Mouse (Mus musculus) layer of hippocampus, adult 9-10 months (tissue): ENCODE results near the gene Epc2.
A peak's percentile ranks its signal among the peaks of the same experiment; 100 is the strongest.

Experiments used
- DNase-seq: peaks from one replicate; pipeline ENCODE4 v3.0.0; 2022; ENCODE audit warnings: low spot score

Gene Epc2

DNA sequence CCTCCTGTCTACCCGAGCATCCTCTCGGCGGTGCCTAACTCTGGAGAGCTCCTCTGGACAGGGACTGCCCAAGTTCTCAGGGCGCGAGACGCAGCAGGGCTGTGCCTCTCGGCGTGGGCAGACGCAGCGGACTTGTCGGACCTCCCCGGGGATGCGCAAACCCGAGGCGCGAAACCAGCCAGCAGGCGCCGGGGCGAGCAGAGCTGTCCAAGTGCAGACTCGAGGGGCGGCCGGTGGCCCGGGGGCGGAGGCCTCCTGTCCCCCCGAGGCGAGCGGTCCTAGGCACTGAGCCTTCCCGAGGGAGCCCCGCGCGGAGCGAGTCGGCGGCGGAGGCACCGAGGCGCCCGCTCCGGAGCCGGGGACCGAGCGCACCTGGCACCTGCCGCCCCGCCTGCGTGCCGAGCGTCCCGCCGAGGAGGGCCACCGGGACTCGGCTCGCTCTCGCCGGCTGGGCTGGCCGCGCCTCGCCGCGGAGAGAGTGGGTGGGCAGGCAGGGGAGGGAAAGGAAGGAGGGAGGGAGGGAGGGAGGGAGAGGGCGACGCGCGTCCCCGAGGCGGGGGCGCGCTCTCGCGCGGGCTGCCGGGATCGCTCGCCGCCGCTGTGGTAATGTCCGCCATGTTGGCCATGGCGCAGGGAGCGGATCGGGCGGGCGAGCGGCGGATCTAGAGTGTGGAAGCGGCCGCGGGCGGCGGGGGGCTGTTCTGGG is at the start of gene Epc2:
Epc2 (plus strand) TSS at position 556 of the 706 bp plus-strand sequence.
- DNase-seq = peak; percentile 60

- no peak for DNase-seq
Measured at GRCm38 (mm10) chr2:49405954-49406353, 45.3 kb upstream of the Epc2 start.

DNA sequence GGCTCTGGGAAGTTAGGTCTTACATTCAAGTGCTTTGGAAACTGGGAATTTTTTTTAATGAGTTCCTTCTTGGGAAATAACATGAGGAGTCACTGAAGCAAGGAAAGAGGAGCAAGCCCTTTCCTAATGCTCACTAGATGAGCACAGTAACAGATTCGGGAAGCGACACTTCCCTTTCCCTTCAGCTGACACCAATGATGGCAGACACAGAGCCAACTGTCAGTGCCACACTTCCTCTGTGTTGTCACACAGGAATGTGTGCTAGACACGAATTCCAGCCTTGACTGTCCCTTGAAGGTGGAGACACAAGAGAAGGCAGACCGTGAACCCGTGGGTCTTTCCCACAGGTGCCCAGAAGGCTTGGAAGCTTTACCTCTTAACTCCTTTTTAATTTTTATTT is 39.6 kb upstream of the Epc2 start:
- no peak for DNase-seq

DNA sequence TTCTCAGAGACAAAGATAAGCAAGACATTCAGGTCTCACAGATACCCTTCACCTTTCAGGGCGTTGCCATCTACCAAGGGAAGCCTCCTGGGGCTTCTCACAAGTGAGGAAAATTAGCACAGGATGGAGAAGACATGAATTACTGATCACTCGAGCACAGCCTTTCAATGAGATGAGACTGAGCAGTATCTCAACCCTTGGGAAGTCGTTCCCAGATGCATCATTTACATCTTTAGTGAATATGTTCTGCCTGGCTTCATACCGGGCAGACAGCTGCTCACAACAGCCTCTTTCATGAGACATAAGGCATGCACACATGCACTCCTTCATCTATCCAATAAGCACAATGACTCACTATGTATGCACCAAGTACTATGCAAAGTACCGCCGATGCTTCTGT is 38.7 kb upstream of the Epc2 start:
- DNase-seq = no peak

DNA sequence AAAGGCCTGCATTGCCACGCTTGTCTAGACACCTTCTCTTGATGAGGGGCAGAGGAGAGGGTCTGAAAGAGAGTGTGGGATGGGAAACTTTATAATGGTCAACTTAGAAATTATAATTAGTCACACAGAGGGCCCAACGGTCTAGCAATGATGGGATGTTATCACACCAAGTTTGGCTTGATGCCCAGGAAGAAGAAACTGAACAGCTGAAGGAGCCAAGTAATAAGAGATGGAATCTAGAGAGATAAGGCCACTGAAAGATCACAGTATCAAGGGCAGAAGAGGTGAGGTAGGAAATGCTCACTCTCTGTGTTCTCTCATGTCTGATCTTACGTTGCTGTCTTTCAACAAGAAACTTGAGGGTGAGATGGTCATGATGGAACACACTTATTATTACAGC is 35.4 kb upstream of the Epc2 start:
- DNase-seq = no peak

DNA sequence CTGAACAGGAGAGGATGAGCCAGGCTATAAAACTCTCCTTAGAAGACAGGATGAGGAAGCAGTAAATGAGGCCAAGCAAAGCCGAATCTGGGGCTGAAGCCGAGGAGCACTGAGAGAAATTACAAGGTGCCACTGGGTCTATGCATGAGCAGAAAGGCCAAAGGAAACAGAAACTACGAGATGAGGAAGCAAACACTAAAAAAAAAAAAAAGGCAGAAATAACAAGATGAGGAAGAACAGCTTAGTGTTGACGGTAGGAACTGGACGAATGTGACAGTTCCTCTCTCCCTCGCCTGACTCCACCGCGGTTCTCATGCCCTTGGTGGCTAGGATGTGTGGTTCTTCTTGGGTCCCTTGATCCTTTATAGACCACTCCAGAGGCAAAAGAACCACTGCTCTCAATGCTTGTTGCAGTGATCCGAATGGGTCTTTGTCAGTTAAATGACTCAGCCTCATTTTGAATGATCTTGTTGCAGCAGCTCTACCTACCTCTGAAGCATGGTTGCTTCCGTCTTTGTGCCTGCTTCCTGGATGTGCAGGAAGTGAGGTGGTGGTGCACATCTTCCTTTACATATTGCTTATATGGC is 34.2 kb upstream of the Epc2 start:
- DNase-seq = no peak

DNA sequence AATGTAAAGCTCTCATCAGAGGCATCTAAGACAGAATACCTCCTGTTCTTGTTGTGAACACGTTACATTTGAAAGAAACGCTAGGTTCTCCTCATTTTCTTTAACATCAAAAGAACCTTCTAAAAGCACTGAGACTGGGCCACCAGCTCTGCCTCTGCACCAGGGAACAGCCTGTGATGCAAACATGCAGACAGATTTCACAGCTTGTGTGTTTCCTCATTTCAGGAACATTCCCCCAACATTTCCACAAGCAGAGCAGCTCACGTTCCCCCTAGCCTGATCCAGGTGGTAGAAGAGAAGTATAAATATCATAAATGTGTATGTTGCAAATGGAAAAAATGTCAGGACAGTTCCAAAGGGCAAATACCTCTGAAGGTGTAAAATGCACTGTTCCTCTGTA is 30.9 kb upstream of the Epc2 start:
- DNase-seq = peak; percentile 29

DNA sequence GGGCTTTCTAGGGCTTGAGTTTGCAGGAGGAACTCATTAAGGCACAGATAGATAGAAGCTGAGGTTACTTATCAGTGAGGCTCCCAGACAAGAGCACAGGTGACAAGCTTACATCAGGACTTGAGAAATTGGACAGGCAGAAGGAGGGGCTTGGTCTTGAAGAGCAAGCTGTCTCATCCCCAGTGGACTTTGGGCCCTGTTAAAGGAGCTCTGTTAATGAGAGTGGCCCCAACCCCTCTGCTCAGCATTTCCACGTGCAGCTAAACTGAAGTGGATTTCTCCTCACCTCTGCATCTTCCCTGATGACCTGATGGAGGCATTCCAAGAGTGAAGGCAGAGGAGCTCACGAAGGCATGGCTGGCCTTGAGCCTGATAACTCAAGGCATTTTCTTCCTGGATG is 27.4 kb upstream of the Epc2 start:
- DNase-seq = no peak

DNA sequence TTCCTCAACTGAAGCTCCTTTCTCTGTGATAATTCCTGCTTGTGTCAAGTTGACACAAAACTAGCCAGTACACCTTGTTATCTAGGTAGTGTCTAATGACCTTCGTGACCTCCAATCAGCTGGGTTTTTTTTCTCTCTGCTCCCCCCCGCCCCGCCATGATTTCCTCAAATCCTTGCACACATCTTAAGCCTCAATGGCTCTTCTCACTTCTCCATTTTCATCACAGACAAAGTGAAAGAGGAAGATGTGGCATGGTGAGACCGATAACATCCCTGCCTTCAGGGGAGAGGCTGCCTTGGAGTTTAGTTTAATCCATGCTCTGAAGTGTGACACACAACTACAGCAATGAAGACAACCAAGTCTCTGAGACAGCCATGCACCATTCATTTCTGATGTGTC is 26.5 kb upstream of the Epc2 start:
- no peak for DNase-seq

GRCm38 (mm10) chr2:49426175-49426574 is 25.1 kb upstream of the Epc2 start:
- no peak for DNase-seq

DNA sequence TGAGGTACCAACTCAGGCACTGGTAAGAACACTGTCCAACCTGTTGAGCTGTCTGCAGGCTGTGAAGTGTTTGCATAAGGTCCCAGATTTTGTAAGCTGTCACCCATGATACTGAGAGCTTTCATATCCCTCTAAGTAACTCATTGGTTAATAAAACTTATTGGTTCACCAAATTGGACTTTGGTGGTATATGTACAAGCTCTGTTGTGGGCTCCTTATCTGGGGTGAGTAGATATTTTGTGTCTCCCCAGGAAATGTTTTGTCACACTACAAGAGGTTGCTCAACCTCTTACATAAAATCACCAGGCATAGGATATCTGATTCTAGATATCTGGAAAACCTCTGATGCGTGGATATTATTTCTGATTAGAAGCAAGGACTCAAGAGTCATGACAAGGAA is 20.3 kb upstream of the Epc2 start:
- no peak for DNase-seq

- no peak for DNase-seq
Measured at GRCm38 (mm10) chr2:49433211-49433610, 18.1 kb upstream of the Epc2 start.

DNA sequence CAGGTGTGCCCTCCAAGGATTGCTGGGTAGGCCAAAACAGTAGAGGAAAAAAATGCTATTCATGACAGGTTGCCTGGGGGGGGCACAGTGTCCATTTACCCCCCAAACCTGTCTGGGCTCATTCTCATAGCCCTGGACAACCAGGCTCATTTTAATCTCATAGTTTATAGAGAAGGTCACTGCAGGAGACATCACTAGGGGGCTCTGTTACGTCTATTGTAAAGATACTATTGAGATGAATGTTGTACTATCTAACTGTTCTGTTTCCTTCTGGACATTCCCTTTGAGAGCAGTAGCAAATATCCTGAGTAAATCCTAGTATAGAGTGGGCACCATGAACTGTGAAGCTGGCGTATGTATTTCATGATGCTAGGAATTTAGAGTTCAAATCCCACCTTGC is 5.0 kb upstream of the Epc2 start:
- DNase-seq = no peak

- no peak for DNase-seq
Measured at GRCm38 (mm10) chr2:49447586-49448475, 3.5 kb upstream of the Epc2 start.

GRCm38 (mm10) chr2:49450467-49450866 is 819 bp upstream of the Epc2 start:
- DNase-seq = no peak

DNA sequence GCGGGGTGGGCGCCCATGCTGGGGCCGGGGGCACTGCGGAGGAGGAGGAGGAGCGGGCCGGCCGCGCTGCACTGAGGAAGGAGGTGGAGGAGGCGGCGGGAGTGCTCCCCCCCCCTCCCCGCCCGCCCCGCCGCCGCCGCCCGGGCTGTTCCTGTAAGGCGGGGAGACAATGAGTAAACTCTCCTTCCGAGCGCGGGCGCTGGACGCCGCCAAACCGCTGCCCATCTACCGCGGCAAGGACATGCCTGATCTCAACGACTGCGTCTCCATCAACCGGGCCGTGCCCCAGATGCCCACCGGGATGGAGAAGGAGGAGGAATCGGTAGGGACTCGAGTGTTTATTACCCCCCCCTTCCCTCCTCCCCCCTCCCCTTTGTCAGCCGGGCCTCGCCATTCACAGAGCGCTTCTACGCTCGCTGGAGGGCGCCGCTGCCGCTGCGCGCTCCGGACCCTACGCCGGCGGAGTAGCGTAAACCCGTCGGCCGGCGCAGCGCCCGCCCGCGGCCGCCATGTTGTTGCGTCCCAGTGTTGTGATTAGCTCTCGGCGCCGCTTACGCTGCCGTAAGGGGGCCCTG is 438 bp downstream of the Epc2 start:
- peak; percentile 88 for DNase-seq

GRCm38 (mm10) chr2:49452451-49453081 is 1.3 kb downstream of the Epc2 start:
- DNase-seq = peak; percentile 69

DNA sequence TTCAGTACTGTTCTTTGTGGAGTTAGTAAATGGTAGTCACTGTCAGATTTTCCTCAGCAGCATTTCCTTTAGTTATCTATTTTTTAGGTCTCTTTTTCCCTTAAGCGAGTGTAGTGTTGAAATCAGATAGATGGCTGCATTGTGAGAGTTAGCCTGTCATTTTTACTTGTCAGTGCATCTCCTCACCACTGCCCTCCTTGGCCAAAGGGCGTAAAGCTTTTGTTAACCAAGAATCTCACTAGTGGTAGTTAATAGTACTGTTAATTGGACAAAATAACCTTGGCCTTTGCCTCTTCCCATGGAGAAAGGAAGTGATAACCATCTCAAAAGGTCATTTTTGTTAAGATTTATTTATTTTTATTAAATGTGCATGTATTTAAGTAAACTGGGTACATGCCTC is 6.5 kb downstream of the Epc2 start:
- DNase-seq = no peak

GRCm38 (mm10) chr2:49465672-49466222 is 14.5 kb downstream of the Epc2 start:
- DNase-seq = no peak

DNA sequence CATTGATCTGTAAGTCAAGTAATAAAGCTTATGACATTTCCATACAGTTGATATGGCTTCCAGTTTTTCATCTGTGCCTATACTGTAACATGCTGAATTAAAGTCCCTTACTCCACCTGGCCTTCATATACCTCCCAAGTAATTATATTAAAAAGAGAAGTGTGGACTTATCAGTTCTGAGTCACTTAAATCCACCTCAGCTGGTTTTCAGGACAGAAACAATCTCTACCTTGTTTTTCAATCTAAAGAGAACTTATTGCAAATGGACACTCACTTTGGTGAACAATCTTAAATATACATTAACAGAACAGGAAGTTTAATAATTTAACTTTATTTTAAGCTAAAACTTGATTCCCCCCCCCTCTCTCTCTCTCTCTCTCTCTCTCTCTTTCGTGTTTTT is 15.8 kb downstream of the Epc2 start:
- no peak for DNase-seq

DNA sequence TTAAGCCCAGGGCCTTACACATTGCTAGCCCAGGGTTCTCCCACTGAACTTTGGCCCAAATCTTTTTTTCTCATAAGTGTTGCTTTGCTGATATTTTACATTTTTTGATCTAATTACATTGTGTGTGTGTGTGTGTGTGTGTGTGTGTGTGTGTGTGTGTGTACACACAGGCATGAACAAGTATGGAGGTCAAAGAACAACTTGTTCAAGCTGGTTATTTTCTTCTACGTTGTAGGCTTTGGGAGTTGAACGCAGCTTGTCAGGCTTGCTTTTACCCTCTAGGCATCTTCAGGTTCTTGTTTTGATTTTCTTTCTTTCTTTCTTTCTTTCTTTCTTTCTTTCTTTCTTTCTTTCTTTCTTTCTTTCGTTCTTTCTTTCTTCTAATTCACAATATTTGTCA is 19.9 kb downstream of the Epc2 start:
- DNase-seq = no peak
